Mouse (Mus musculus): ENCODE measurements at regions not wholly inside any gene's neighbourhood (a gene's known extent, or its start where the extent isn't known, plus 50 kb on each side); places are given as distances from the start of the nearest gene placed in this dataset.

DNA sequence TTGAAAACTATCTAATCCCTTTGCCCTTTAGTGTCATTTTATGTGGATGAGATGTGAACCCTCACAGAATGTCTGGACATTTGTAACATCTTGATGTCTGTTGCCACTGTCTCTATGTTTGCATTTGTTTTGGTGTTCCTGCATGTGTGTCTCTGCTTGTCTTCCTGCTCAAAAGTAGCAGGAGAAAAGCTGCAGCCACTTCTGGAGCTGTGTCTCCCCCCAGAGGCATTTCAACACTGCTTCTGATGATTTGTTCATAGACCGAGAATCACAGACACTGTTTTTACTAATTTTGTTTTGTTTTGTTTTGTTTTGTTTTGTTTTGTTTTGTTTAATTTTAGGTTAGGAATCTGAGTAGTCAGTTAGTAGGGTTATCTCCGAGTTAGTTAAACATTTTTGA is 883.8 kb downstream of the Gbe1 start:
- no peak for DNase-seq

DNA sequence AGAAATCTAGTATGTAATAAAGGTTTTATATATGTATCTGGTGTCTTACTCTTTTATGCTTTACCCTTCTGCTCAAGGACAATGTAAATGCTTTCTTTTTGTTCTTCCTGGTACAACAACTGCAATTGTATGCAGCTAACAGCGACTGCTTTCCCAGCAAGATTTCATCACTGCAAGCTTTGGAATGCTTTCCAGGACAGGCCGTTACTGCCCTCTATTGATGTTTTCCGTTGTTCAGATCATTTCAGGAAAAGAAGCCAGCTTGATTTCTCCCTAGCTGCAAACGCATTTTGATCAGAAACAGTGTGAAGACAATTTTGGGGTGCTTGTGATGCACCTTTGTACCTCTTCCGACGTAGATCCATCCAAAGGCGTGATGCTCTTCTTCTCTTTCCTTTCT is 895.1 kb downstream of the Gbe1 start:
- DNase-seq: no peak

GRCm38 (mm10) chr16:71224469-71224868 is 910.7 kb downstream of the Gbe1 start:
- no peak for DNase-seq

DNA sequence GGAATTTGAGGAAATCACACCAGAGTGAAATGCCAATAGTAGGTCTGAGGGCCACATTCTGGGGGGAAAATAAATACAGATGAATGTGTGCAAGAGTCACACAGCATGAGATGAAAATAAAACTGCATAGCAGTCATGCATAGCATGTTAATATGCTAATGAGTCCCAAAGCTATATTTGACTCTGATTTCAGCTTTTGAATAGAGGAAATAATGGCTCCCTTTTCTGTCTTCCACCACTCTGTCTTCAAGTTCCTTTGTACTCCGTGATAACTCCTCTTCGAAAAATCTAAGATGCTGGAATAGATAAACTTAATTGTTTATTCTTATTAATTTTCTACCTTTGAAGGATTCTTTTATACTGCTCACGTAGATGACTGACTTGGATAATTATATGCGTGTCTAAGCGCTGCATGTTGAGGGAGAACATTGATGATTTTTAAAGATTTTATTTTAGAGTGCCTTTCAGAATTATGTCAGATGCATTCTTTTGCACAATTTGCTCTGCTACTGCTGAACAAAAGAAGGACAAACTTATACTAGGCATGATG is 916.4 kb downstream of the Gbe1 start:
- no peak for DNase-seq

GRCm38 (mm10) chr16:71243065-71243464 is 929.3 kb downstream of the Gbe1 start:
- no peak for DNase-seq

DNA sequence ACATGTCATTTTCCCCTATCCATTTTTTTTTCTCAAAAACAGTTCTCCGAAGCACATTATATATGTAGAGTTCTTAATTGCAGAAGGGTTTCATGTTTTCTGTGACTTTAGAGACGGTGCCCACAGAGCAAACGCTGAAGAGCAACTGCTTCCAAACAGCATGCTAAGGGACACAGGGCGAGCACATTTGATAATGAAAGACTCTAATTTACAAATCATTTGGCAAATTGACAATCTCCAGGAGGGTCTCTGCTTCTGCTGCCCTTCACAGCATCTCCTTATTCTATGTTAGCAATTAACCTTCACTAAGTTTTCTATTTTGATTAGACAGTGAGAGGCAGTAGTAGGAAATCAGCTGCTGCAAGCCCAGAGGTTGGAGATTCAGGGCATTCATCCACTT is 929.7 kb downstream of the Gbe1 start:
- no peak for DNase-seq

GRCm38 (mm10) chr16:71247516-71248139 is 933.9 kb downstream of the Gbe1 start:
- peak in 1 of 2 experiments; percentile 59 for DNase-seq

- DNase-seq: no peak
Measured at GRCm38 (mm10) chr16:71255740-71256139, 942.0 kb downstream of the Gbe1 start.

DNA sequence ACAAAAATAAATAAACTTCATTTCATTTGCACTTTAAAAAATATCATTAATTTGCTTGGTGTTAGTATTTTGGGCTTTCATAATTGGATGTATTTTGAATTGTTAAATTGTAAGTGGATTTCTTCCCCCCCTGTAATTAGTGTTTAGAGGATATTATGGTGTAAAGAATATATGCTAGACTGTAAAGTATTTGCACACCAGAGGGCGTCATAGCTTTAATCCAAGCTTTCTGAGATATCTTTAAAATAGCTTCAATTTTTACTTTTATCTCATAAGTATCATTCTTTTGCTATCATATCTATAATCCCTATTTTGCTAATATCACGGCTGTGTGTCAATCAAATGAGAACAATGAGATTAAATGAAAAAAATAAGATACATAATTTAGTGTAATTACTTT is 942.4 kb downstream of the Gbe1 start:
- no peak for DNase-seq

GRCm38 (mm10) chr16:71267191-71267590 is 953.4 kb downstream of the Gbe1 start:
- DNase-seq: no peak

All from heart, adult 18-20 months (tissue).